Mouse (Mus musculus): ENCODE data around the gene Hist1h3f.

Hist1h3f gene

GRCm38 (mm10) chr13:23518885-23519284 lies 25.0 kb upstream of the Hist1h3f start:
- peak; percentile 82 for DNase-seq

DNA sequence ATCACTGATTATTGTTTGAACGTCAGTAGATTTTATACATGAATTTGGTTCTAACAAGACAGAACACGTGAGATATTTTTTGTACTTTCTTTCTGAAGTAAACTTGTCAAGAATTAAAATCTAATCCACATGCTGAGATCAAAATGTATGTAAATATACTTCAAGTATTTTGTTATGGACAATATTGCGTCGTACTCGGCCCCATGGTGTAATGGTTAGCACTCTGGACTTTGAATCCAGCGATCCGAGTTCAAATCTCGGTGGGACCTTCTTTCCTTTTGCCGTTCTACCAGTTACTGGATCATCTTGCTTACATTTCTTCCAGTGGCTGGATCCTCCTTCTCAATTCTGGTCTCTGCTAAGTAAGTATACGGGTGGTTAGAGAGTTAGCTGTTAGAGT lies 24.4 kb upstream of the Hist1h3f start:
- peak; percentile 79 for DNase-seq

- DNase-seq: peak; percentile 93
These were observed 22.1 kb upstream of the Hist1h3f start for GRCm38 (mm10) chr13:23521703-23522102.

DNA sequence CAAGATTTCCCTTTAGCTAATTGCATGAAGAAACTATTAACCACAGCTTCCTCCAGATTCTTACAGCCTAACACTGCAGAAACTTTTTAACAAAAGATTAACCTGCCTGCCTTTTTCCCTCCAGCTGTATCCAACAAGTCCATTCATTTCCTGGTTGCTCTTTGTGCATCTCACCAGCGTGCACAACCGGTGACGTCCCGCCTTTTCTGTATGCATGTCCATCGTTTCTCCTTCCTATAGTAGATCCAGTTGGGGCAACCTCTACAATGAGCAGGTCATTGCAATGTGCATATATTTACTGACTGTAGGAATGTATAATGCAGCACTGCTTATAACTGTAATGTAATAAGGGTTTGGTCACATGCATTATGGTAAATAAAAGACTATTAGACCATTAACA lies 19.9 kb upstream of the Hist1h3f start:
- DNase-seq: no peak

DNA sequence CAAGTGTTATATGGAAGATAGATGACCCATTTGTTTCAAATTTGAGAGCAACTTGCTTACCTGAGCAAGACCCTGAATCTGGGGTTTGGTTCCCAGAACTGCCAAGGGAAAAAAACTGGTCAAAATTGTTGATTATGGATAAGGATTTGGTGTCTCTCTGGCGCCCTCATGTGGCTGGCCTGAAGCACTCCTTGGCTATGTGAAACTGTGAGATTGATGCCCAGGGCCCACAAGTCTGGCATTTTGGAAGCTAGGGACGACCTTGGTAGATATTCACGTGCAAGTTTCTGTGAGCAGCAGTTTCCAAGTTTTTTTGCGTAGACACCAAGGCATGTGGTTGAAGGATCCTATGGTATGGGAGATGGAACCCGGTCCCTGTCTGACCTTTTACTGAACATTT lies 19.2 kb upstream of the Hist1h3f start:
- DNase-seq: peak; percentile 89

- peak; percentile 42 for DNase-seq
These were observed 18.0 kb upstream of the Hist1h3f start for GRCm38 (mm10) chr13:23525901-23526300.

- peak; percentile 87 for DNase-seq
These were observed 17.5 kb upstream of the Hist1h3f start for GRCm38 (mm10) chr13:23526312-23526711.

- no peak for DNase-seq
These were observed 14.8 kb upstream of the Hist1h3f start for GRCm38 (mm10) chr13:23529005-23529404.

- no peak for DNase-seq
These were observed 14.2 kb upstream of the Hist1h3f start for GRCm38 (mm10) chr13:23529480-23530165.

DNA sequence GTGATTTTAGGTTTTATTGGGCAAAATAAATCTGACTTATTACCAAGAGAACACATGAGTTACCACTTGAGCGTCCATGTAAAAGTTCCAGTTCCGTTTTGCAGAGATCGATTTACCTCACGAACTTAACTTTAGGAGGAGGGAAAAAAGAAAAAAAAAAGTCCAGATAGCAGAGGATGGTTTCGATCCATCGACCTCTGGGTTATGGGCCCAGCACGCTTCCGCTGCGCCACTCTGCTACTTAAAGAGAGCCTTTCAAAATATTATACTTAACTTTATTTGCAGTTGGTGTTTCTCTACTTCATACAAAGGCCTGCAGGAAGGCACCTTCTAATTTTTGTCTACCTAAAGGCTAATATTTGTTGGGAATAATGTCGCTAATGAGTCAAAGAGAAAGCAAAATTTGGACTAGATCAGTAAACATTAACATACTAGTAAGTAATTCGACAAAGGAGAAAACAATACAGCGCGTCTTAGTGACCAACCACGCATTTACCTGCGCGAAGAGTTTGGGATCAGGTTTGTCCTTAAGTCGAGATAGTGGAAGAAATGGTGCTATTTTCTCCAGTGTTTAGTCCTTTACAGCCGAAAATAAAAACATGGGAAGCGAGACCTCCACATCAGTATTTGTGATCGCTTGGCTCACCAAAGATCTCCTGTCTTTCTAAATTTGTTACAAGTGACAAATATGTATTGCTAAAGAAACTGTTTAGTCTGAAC lies 13.5 kb upstream of the Hist1h3f start:
- DNase-seq: peak; percentile 73

DNA sequence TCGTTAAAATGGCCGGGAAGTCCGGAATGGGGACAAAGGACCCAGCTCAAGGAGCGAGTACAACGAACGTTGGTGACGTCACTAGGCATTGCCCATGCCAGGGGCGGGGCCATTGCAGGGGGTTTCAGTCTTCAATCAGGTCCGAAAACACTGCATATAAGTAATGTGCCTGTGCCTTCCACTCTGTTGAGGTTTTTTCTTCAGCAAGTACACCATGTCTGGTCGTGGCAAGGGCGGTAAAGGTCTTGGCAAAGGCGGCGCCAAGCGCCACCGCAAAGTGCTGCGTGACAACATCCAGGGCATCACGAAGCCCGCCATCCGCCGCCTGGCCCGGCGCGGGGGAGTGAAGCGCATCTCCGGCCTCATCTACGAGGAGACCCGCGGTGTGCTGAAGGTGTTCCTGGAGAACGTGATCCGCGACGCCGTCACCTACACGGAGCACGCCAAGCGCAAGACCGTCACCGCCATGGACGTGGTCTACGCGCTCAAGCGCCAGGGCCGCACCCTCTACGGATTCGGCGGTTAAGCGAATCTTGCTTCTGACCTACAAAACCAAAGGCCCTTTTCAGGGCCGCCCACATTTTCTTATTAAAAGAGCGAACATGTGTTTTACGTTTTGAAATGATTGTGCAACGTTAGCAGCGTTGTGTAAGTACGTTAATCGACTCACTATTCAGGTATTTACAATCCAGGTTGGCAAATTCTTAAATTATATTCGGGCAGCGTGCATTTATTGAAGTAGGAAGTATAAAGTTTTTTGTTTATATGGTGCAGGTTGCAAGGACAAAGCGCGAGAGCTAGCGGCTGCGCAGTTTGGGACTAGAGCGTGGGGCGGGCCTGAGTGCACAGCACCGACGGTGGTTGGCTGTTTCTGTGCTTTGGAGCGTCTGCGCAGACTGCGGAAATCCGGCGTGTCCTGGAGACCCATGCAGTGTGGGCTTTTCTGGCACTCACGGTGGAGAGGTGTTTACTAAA lies 12.7 kb upstream of the Hist1h3f start, which contains the start of gene Hist1h4h:
Gene Hist1h4h (plus strand): TSS at position 150 of the 975 bp plus-strand sequence.
- peak; percentile 95 for DNase-seq

DNA sequence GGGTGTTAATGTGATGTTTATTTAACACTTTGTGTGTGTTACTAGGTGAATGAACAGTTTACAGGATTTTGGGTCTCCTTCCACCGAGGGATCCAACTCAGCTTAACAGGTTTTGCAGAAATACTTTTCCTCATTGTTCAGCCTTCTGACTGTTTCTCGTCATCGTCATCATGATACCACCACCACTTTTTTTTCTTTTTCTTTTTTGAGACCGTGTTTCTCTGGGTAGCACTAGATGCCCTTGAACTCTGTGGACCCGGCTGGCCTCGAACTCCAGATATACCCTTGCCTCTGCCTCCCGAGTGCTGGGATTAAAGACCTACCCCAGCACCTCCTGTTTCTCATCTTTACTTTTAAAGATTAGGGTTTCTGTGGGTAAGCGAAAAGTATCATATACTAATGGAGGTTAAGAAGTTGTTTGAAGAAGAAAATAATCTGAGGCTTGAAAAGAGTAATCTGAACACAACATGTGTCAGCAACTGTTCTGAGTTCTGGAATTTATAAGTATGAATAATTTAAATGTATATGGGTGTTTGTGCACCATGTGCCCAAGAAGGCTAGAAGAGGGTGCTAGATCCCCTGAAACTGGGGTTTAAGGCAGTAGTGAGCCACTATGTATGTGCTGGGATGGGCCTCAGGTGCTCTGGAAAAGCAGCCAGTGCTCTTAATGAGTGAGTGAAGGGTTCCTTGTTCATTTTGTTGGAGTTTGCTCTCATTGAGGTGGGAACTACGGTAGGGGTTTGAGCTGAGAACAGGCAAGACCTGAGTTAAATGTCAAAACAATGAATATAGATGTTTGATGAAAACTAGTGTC lies 11.4 kb upstream of the Hist1h3f start:
- peak; percentile 45 for DNase-seq

GRCm38 (mm10) chr13:23533560-23534367 lies 10.1 kb upstream of the Hist1h3f start, which contains the start of gene Hist1h2af:
Gene Hist1h2af, plus strand, starts transcription at chr13:23533906.
- DNase-seq: peak; percentile 72

GRCm38 (mm10) chr13:23534368-23535131 lies 9.3 kb upstream of the Hist1h3f start:
- no peak for DNase-seq

- DNase-seq: peak; percentile 90
These were observed 8.4 kb upstream of the Hist1h3f start, which contains the start of gene Hist1h3g for GRCm38 (mm10) chr13:23535137-23536075. Gene Hist1h3g, plus strand, starts transcription at chr13:23535422.

- DNase-seq: no peak
These were observed 7.6 kb upstream of the Hist1h3f start for GRCm38 (mm10) chr13:23536076-23536822.

DNA sequence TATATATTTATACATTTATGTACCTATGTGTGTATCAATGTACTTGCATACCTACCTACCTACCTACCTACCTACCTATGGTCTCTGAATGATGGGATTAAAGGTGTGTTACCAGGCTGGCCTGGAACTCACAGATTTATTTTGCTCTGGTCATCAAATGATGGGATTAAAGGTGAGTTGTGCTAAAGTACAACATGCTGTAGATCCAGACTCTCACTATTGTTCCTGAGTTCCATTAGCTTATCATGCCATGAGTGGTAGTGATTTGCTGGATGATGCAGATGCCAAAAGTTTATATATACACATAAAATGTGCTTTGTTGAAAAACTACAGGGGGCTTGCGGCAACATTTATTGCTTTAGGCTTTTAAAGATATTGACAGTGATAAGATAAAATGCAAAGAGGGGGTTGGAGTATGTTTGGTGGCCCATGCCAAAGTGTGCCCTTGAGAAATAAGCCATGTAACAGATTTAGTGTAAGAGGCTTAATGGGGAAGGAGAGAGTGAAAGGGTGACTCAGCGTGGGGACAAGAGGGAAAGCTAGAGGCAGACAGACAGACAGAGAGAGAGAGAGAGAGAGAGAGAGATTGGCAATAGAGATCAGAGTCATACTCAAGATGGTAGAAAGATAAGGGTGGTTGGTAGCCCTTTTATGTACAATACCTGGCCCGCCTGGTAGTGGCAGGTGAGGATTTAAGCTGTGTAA lies 6.7 kb upstream of the Hist1h3f start:
- no peak for DNase-seq

- no peak for DNase-seq
These were observed 5.6 kb upstream of the Hist1h3f start for GRCm38 (mm10) chr13:23538249-23538648.
